Mouse (Mus musculus) stomach, postnatal 0 days (tissue): Measurements from ENCODE around the gene G6pdx.

Source experiments
- CTCF ChIP-seq: IDR thresholded peaks from 2 replicates; pipeline ENCODE4 v1.5.1; 2016; ENCODE audit warnings: antibody characterized with exemption, low read depth, mild to moderate bottlenecking, moderate library complexity
- EP300 ChIP-seq: optimal IDR thresholded peaks from 2 replicates; pipeline ENCODE3; 2016; ENCODE audit warnings: antibody characterized with exemption

DNA sequence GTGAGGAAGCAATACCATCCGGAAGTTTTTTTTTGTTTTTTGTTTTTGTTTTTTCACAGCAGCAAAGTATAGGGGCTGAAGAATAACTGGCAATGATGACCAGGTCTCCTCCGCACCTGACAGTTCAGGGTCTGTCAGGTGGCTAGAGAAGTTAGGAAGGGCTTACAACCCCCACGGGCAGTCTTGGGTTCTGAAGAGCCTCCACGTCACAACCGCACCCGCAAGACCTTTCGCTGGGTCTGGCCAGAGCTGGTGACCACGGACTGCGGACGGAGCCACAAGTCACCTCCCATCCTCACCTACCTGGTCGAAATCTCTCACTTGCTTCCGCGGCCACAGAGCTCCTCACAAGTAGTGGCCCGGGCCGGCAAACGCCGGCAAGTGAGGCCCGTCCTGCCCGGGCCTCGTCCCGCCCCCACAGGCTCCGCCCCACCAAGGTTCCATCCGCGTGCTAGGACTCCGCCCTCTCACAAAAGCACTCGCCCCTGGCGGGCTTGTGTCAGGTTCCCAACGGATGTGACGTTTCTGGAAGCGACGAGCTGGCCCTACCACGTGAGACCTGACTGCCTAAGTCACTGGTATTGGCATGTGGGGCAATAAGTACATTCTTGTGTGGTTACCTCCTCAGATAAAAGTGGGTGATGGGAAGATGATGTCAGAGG, 56.0 kb downstream of the G6pdx start, which contains the start of the genes Ubl4a and Slc10a3:
- TF ChIP-seq CTCF (no peak), EP300 (no peak)
